Mouse (Mus musculus): Measurements from ENCODE around the gene Procr.
"Not testable (repeated sequence)": the region's sequence is repeated elsewhere in the genome, so short reads cannot be mapped to it uniquely, and the experiment has no call there.

Procr gene

GRCm38 (mm10) chr2:155751014-155751786 is at the start of gene Procr:
Procr (plus strand) TSS chr2:155751117.
- DNase-seq (ENCODE audit: low spot score in 2 of 2), result peak in 1 of 2 experiments; percentile 13

DNA sequence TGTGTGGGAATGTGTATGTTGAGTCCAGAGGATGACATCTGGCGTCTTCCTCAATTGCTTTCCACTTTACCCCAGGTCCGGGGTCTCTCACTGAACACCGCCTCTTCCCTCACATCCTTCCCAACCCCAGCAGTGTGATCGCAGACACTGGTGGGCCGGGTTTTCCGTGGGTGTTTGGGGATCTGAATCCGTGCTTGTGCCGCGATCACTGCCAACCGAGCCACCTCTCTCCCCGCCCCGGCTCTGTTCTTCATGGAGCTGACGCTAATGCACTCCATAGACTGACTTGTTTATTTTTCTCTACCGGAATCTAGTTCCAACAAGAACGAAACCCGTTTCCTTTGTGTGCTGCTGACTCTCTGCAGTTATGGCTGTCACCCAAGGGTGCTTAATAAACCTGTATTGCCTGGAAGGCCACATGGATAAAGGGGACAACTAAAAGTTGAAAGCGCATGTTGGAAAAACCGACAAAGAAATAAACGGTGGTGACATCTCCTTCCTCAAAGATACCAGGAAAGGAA is 49.5 kb upstream of the Procr start:
- no peak for DNase-seq (ENCODE audit: low spot score in 2 of 2)

GRCm38 (mm10) chr2:155703630-155704029 is 47.3 kb upstream of the Procr start:
- DNase-seq (ENCODE audit: low spot score in 2 of 2), result no peak

DNA sequence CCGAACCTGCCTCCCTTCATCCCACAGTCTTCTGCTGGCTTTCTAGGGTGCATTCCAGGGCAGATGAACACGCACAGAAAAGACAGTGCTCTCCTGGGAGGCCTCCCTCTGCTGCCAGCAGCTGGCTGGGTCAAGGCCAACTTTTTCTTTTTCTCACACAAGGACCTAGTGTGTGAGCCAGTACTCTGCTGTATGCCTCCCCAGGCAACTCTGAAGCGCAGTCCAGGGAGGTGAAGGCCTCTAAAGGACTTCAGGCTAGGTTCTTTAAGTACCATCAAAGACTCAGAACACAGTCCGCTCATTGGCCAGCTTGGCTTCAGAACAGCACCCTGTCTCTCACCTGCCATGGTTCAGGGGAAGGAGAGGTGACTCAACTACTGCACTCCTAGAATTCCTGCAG is 43.7 kb upstream of the Procr start:
- DNase-seq (ENCODE audit: low spot score in 2 of 2), result no peak

DNA sequence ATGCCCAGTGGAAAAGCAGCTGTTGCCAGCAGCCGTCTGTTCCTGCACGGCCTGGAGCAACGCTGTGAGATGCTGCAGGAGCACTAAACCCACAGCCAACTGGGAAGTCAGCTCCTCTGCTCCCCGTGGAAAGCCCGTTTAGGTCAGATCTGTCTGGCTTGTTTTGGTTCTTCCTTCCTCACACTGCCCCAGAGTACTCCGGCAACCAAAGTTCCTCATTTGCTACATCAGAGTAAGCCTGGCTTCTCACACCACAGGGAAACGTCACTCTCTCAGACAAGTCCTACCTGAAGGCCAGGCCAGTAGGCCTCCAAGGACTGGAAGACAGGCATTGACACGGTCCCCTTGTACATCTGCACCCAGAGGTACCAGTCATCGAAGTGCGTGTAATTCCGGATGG is 40.4 kb upstream of the Procr start:
- DNase-seq (ENCODE audit: low spot score in 2 of 2), result no peak

GRCm38 (mm10) chr2:155717082-155717990 is 33.6 kb upstream of the Procr start:
- DNase-seq (ENCODE audit: low spot score in 2 of 2), result no peak

DNA sequence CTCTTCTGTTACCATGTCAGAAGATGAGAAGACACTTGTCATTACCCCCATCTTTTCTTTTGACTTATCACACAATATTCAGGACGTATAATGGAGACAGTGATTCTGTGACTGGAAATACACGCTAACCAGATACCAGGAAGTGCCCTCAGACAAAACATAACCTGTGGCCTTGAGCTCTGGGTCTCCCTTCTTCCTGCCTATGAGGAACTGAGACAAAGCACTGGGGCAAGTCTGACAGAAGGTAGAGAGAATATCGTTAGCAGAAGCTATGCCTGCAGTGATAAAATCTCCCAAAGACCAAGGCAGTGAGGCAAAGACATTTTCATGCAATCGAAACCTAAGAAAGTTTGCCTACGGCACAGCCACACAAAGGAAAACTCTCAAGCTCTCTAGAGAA is 30.3 kb upstream of the Procr start:
- peak; percentile 39 to 46 for DNase-seq (ENCODE audit: low spot score in 2 of 2)

DNA sequence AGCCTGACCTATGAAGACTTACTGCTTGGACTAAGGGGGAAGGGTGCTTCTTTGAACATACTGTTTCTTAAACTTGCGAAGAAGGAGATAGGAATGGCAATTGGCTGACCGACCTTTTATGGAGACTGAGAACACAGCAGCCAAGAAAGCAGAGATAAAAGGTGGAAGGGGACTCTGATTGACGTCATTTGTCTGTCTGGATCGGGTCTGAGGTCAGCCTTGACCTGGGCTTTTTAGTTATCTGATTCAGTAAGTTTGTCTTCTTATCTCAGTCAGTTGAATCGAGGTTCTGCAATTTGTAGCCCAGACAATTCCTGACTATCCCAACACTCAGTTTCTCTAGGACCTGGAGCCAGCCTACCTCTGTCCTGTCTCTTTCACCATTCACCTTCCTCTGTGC is 26.9 kb upstream of the Procr start:
- DNase-seq (ENCODE audit: low spot score in 2 of 2), result no peak

DNA sequence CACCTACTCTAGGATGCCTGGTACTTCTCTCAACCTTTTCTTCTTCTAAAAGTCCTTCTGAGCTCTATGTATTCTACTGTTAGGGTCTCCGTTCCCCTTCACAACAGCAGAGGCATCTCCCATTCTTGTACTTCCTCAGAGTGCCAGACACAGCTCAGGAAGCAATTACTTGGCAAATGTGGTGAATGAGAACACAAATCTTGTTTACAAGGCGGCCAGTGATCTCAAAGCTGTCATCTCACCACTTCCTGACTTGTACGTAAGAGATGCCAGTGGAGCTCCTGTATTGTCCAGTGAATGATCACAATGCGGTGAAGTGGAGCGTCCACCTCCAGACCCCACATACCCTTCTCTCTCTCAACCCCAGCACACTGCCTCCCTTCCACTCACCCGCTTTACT is 26.4 kb upstream of the Procr start:
- no peak for DNase-seq (ENCODE audit: low spot score in 2 of 2)

- no peak for DNase-seq (ENCODE audit: low spot score in 2 of 2)
Observed at GRCm38 (mm10) chr2:155726302-155726701, 24.6 kb upstream of the Procr start.

DNA sequence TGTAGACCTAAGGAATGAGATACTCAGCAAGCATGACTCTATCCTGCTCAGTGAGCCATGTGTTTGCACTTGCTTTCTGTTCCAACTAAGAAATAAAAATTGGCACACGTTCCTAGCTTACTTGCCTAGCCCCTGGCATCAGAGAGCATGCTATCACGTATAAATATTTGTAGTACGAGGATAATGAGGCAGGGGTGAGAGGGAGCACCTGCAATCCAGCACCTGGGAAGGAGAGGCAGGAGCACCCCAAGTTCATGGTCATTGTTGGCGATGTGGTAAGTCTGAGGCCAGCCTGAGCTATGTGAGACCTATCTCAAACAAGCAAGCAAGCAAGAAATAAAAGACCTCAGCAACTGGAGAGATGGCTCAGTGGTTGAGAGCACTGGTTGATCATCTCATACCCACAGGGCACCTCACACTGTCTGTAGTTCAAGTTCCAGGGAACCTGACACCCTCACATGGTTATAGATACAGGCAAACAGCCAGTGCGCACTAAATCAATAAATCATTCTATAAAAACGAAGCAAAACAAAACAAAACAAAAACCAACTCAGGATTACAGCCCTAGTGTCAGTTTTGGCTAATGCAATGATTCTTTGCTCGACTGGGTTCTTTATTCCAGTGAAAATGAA is 23.0 kb upstream of the Procr start:
- no peak for DNase-seq (ENCODE audit: low spot score in 2 of 2)

DNA sequence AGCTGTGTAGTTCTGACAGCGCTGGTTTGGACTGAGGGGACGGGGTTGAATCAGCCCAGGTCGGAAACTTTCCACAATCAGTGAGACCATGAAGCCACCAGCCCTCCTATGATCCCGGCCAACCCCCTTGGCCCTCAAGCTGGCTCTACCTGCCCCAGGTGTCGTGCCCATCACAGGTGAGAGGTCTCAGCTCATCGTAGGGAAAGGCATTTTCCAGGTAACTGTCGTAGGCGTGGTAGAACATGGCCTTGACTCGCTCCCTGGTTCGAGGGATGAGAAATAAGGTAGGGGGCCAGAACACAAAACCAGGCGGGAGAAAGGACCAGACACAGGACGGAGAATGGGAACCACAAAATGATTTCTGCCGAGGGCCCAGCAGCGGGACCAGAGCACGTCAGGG is 22.2 kb upstream of the Procr start:
- no peak for DNase-seq (ENCODE audit: low spot score in 2 of 2)

DNA sequence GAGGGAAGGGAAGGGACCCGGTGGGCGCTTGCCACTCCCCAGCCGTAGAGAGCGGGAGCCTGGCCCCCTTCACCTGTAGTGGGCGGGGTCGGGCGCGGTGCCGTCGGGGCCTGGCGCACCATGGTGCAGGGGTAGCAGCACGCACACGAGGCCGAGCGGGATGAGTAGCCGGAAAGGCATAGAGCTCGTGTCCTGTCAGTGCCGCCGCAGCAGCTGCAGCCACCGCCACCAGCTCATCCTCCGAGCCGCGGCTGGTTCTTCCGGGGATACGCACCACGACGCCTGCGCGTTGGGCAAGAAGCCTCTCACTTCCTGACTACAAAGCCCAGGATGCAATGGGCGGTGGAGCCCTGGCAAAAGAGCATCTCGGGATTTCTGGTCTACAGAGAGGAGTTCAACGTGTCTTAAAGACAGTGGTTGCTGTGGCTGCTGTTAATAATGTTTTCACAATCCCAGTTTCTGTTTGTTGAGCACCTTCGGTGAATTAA is 21.7 kb upstream of the Procr start, which contains the start of gene Edem2:
Gene Edem2, minus strand, starts transcription at position 318 of the 488 bp plus-strand sequence.
- DNase-seq (ENCODE audit: low spot score in 2 of 2), result peak; percentile 94 to 95

DNA sequence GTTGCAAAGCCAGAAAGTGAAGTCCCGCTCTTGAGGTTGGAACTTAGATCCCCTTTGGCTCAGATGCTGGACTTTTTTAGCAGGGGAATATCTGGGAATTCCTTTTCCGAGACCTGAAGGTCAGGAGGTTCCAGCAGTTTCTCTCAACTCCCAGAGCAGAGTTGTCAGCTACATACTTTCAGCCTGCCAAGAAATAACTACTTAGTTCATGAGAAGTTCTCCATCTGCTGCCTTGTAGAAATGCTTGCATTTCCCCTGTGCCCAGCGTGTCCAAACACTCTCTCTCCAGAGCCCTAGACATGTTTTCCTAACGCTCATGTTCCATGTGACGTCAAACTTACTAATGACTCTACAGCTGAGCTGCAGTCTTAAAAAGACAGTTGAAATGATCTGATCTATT is 15.8 kb upstream of the Procr start:
- no peak for DNase-seq (ENCODE audit: low spot score in 2 of 2)

DNA sequence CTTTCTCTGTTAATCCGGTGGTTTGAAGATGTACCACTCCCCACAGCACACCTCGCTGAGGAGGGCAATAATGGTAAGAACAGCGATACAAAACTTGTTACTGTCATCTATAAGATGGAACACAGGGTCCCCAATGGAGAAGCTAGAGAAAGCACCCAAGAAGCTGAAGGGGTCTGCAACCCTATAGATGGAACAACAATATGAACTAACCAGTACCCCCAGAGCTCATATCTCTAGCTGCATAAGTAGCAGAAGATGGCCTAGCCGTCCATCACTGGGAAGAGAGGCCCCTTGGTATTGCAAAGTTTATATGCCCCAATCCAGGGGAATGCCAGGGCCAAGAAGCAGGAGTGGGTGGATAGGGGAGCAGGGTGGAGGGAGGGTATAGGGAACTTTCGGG is 15.2 kb upstream of the Procr start, which contains the start of gene Gm17581:
Gene Gm17581, minus strand, starts transcription at position 101 of the 400 bp plus-strand sequence.
- not testable (repeated sequence) for DNase-seq (ENCODE audit: low spot score in 2 of 2)

- no peak for DNase-seq (ENCODE audit: low spot score in 2 of 2)
Observed at GRCm38 (mm10) chr2:155736936-155737335, 14.0 kb upstream of the Procr start.

DNA sequence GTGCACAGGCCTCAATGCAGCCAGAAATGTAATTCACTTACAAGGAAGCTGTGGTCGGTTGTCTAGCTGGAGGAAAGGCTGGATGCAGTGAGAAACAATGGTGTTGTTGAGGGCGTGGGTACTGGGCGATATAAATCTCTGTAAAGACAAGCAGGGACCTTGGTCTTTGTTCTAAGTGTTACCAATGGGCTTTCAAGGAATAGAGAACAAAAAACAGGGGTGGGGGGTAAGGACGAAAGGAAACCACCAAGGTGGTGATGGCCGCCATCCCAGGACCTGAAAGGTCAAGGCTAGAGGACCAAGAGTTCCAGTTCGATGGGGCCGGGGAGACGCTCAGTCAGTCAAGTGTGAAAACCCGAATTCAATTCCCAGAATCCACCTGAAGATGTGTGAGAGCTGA is 13.1 kb upstream of the Procr start:
- DNase-seq (ENCODE audit: low spot score in 2 of 2), result no peak

- DNase-seq (ENCODE audit: low spot score in 2 of 2), result no peak
Observed at GRCm38 (mm10) chr2:155742211-155742610, 8.7 kb upstream of the Procr start.

DNA sequence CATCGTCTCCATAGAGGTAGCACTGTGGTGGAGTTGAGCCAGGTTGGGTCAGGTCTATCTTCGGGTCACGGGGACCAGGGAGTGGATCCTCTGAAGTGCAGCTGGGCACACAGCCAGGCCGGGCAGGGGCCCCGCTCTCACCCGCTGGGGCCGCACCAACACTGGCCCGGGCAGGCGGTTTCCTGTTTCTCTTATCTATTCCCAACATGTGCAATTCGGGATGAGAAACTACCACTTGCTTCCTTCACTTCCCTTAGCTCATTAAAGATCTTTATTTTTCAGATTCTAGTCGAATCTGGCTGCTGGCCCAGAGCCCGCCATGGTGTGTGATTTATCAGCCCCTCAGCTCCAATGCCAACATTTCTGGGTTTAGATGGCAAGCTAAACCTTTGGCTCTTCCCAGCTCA is 8.0 kb upstream of the Procr start:
- DNase-seq (ENCODE audit: low spot score in 2 of 2), result no peak

DNA sequence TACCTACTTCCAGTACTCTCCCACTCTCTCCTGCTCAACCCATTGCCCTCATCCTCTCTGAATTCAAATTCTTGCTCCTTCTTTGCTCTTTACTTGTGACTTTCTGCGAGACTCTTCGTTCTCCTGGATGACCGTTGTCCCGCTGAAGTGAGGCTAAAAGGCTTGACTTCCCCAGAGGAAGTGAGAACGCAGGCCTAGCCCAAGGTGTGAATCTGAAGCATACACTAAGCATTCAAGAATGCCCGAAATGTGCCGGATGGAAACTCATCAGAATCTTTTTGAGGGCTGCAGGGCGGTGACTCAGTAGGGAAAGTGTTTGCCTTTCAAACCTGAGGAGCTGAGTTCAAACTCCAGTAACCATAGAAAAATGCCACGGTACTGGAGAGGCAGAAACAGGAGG is 7.6 kb upstream of the Procr start:
- no peak for DNase-seq (ENCODE audit: low spot score in 2 of 2)

- no peak for DNase-seq (ENCODE audit: low spot score in 2 of 2)
Observed at GRCm38 (mm10) chr2:155745487-155745886, 5.4 kb upstream of the Procr start.

DNA sequence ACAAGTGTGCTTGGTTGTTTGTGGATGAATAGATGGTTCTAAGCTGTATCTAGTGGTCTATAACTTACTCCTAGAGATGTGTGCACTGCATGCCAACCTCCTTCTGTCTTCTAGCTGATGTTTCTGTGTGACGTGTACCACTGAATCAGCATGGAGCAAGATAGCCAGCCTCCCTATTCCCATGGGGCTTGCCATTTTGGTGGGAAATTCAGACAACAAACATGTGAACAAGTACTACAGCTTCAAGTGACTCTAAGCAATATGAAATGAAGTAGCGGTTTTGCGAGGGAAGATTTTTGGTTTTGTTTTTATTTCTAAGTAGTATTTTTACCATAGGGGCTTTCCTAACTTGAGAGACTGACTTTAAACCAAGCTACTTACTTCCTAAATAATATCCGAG is 1.5 kb upstream of the Procr start:
- no peak for DNase-seq (ENCODE audit: low spot score in 2 of 2)
